12 mouse cellular contexts compared by ENCODE assay signal in the genomic region with DNA sequence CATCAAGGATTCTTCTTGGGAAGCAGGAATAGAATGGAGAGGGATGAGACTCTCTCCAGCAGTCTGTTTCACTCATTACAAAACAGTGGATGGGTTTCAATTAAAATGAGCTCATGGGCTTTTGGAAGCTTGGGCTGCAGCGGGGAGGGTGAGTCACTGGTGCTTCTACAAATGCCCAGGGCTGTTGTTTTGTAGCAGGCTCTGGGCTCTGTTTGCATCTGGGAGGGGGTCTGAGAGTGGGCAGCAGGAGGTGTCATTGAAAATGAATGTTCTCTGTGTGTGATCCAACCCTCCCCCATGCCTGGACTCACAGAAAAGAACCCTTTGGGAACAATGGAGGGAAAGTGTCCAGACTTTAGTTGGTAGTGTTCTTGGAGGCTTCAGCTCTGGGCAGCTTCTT.
DNase-seq lines count a peak whose midpoint lies in the region; ATAC-seq and TF ChIP-seq lines count a peak whose summit lies in the region.
"Had no signal": no experiment of that assay in that cellular context is flagged by ENCODE, and none has a peak within 500 bp of the region (broad histone marks: within the 10 kb centered on the region; RNA-seq: fewer than 3 reads in every experiment).

No protein-coding gene starts in this region.

- no peak for TF ChIP-seq POLR2A in brain, embryonic 14.5 days (IDR thresholded peaks at IDR 0.05; ENCODE audit: borderline replicate concordance, extremely low read depth, insufficient read depth, insufficient read length, poor library complexity, severe bottlenecking)

- no peaks in the 10 kb centered on the region for H3K36me3 ChIP-seq in hindbrain, embryonic 15.5 days
- no peaks in the 10 kb centered on the region for H3K36me3 ChIP-seq in heart, embryonic 11.5 days (ENCODE audit: control insufficient read depth, insufficient read depth, low read length)
- H3K36me3 ChIP-seq: embryonic facial prominence, embryonic 13.5 days had no signal

- H3K27me3 ChIP-seq in hindbrain, embryonic 15.5 days, result no peaks in the 10 kb centered on the region
- H3K27me3 ChIP-seq in heart, embryonic 11.5 days (ENCODE audit: control insufficient read depth, insufficient read depth, low read length), result no peaks in the 10 kb centered on the region
- H3K27me3 ChIP-seq: embryonic facial prominence, embryonic 13.5 days had no signal

- no peak overlapping the region for H3K9ac ChIP-seq in hindbrain, embryonic 15.5 days
- H3K9ac ChIP-seq in heart, embryonic 11.5 days (ENCODE audit: low read depth, low read length), result no peak overlapping the region
- H3K9ac ChIP-seq: embryonic facial prominence, embryonic 13.5 days; liver, embryonic 14.5 days had no signal

- peak; percentile 31 to 38 for DNase-seq in layer of hippocampus, adult 18-20 months (ENCODE audit: low spot score in 2 of 2)
- no peak for DNase-seq in layer of hippocampus, adult 9-10 months (ENCODE audit: low spot score)
- DNase-seq in MN1 (ENCODE audit: low spot score), result peak; percentile 70
- peak; percentile 61 for DNase-seq in brain, embryonic 14.5 days (ENCODE audit: low read depth)
- no peak for DNase-seq in natural killer cell, adult 2 months (ENCODE audit: low spot score in 2 of 2)
- DNase-seq: cerebellum, adult 9-10 months; heart, adult 18-20 months; lung, postnatal 36 days had no signal

- H3K4me2 ChIP-seq in hindbrain, embryonic 15.5 days, result no peak overlapping the region
- H3K4me2 ChIP-seq in heart, embryonic 11.5 days, result no peak overlapping the region
- H3K4me2 ChIP-seq: embryonic facial prominence, embryonic 13.5 days had no signal

- no peak overlapping the region for H3K27ac ChIP-seq in hindbrain, embryonic 15.5 days (replicated peaks)
- no peak overlapping the region for H3K27ac ChIP-seq in heart, embryonic 11.5 days (ENCODE audit: low read depth, low read length)
- H3K27ac ChIP-seq: embryonic facial prominence, embryonic 13.5 days; liver, embryonic 14.5 days had no signal

- WGBS in hindbrain, embryonic 15.5 days, result 27% methylated on average over 1 of the region's 1 CpGs
- WGBS in heart, embryonic 11.5 days (ENCODE audit: insufficient replicate concordance), result 72% methylated on average over 1 of the region's 1 CpGs

- no peaks in the 10 kb centered on the region for H3K4me1 ChIP-seq in hindbrain, embryonic 15.5 days (replicated peaks)
- no peaks in the 10 kb centered on the region for H3K4me1 ChIP-seq in heart, embryonic 11.5 days (ENCODE audit: control insufficient read depth, insufficient read depth, low read length)
- H3K4me1 ChIP-seq: embryonic facial prominence, embryonic 13.5 days had no signal

- no peak for TF ChIP-seq CTCF in brain, embryonic 14.5 days (IDR thresholded peaks at IDR 0.05; ENCODE audit: borderline replicate concordance, extremely low read depth, insufficient read depth, insufficient read length)

- ATAC-seq in hindbrain, embryonic 15.5 days (ENCODE audit: low FRiP score, low read depth), result peak; percentile 56; the same call in 1 of the 2 replicates
- no peak for ATAC-seq in heart, embryonic 11.5 days (replicated peaks; ENCODE audit: insufficient number of reproducible peaks, low FRiP score, low TSS enrichment)

- H3K9me3 ChIP-seq in hindbrain, embryonic 15.5 days, result no peaks in the 10 kb centered on the region
- no peaks in the 10 kb centered on the region for H3K9me3 ChIP-seq in heart, embryonic 11.5 days (replicated peaks; ENCODE audit: control insufficient read depth, low read length)
- H3K9me3 ChIP-seq: embryonic facial prominence, embryonic 13.5 days had no signal

- no peak overlapping the region for H3K4me3 ChIP-seq in hindbrain, embryonic 15.5 days
- H3K4me3 ChIP-seq in heart, embryonic 11.5 days (ENCODE audit: low read depth, low read length), result no peak overlapping the region
- H3K4me3 ChIP-seq: embryonic facial prominence, embryonic 13.5 days had no signal

Comparison
In these comparisons a context has a peak if more than half of its experiments do, and no peak if none do; other contexts are left out.
1. DNase-seq: peak in layer of hippocampus, adult 18-20 months (2 of 2), MN1 (single experiment) and brain, embryonic 14.5 days (single experiment); none in layer of hippocampus, adult 9-10 months (single experiment) and natural killer cell, adult 2 months (0 of 2).